Mouse (Mus musculus) testis, adult 2 months (tissue): ENCODE measurements around the gene Nxnl1. TPM values are rescaled to one million over a fixed set of nuclear protein-coding genes. Genes with fewer than 3 reads are reported as not detected.

Experiments
- H3K27ac ChIP-seq: fragments of 200-500 bp; 2 replicates; pipeline ENCODE4 v1.5.1; 2012; ENCODE audit warnings: low read depth, low read length; ENCODE audit not compliant: control insufficient read depth, insufficient read depth
- H3K27me3 ChIP-seq: fragments of 200-500 bp; 2 replicates; pipeline ENCODE4 v1.6.1; 2012; ENCODE audit warnings: mild to moderate bottlenecking, low read length, moderate library complexity; ENCODE audit not compliant: control insufficient read depth, insufficient read depth
- H3K36me3 ChIP-seq: fragments of 200-500 bp; 2 replicates; pipeline ENCODE4 v1.6.1; 2012; ENCODE audit warnings: mild to moderate bottlenecking, low read length; ENCODE audit not compliant: control insufficient read depth, insufficient read depth
- H3K4me1 ChIP-seq: fragments of 200-500 bp; 2 replicates; pipeline ENCODE4 v1.6.1; 2012; ENCODE audit warnings: low read length; ENCODE audit not compliant: control insufficient read depth, insufficient read depth
- H3K4me3 ChIP-seq: fragments of 200-500 bp; 2 replicates; pipeline ENCODE4 v1.5.1; 2012; ENCODE audit warnings: low read depth, mild to moderate bottlenecking, low read length, moderate library complexity, mixed read lengths; ENCODE audit not compliant: control insufficient read depth
- CTCF ChIP-seq: fragments of 200-500 bp; IDR thresholded peaks from 2 replicates; pipeline ENCODE4 v1.5.1; 2012; ENCODE audit warnings: low read depth, mild to moderate bottlenecking, inconsistent platforms, low read length, moderate library complexity; ENCODE audit not compliant: control insufficient read depth, insufficient read depth, insufficient replicate concordance
- POLR2A ChIP-seq: fragments of 200-500 bp; IDR thresholded peaks from 2 replicates; pipeline ENCODE4 v1.6.1; 2012; ENCODE audit warnings: low read depth, mild to moderate bottlenecking, inconsistent platforms, low read length, moderate library complexity; ENCODE audit not compliant: control insufficient read depth
- polyA plus RNA-seq: library from polyadenylated mRNA; depleted of rRNA; stranded (reverse); fragments of >200 nt; gene quantifications from 2 replicates; pipeline ENCODE4 v1.2.3, GENCODE M21; 2012; rRNA removed

The Nxnl1 gene
- 0.29 and 0.47 TPM in 2 replicates for polyA plus RNA-seq

GRCm38 (mm10) chr8:71566501-71566900 lies at the start of gene Nxnl1:
Gene Nxnl1, minus strand, starts transcription at chr8:71566601.
- H3K4me3 ChIP-seq, result no peak within 1 kb of the TSS
- H3K27ac ChIP-seq, result peak within 1 kb of the TSS; percentile 80
- H3K27me3 ChIP-seq, result no peaks in the 10 kb centered on the region
- H3K36me3 ChIP-seq, result no peaks in the 10 kb centered on the region
- TF ChIP-seq POLR2A, result no peak
- no peak for TF ChIP-seq CTCF
- peaks cover 35% of the 10 kb centered on the region for H3K4me1 ChIP-seq

GRCm38 (mm10) chr8:71613418-71613817 lies 47.0 kb upstream of the Nxnl1 start:
- Histone ChIP-seq H3K4me1 (peaks cover 12% of the 10 kb centered on the region), H3K36me3 (no peaks in the 10 kb centered on the region), H3K4me3 (no peak overlapping the region), H3K27ac (no peak overlapping the region), H3K27me3 (no peaks in the 10 kb centered on the region)
- TF ChIP-seq POLR2A (no peak), CTCF (no peak)

- no peak for TF ChIP-seq CTCF
- no peak for TF ChIP-seq POLR2A
These were observed 45.7 kb upstream of the Nxnl1 start for GRCm38 (mm10) chr8:71612141-71612540.

GRCm38 (mm10) chr8:71610822-71611651 lies 44.6 kb upstream of the Nxnl1 start, which contains the start of gene Colgalt1:
Gene Colgalt1, plus strand, starts transcription at chr8:71610998.
- no peaks in the 10 kb centered on the region for H3K27me3 ChIP-seq
- H3K4me1 ChIP-seq, result peaks cover 12% of the 10 kb centered on the region
- peak; percentile 60 for TF ChIP-seq POLR2A
- TF ChIP-seq CTCF, result no peak
- peak within 1 kb of the TSS; percentile 91 for H3K4me3 ChIP-seq
- H3K27ac ChIP-seq, result peak within 1 kb of the TSS; percentile 75
- H3K36me3 ChIP-seq, result no peaks in the 10 kb centered on the region

More at GRCm38 (mm10) chr8:71612141-71612540, 45.7 kb upstream of the Nxnl1 start:
- H3K4me3 ChIP-seq, result no peak overlapping the region
- no peak overlapping the region for H3K27ac ChIP-seq
- H3K27me3 ChIP-seq, result no peaks in the 10 kb centered on the region
- peaks cover 12% of the 10 kb centered on the region for H3K4me1 ChIP-seq
- no peaks in the 10 kb centered on the region for H3K36me3 ChIP-seq

- Histone ChIP-seq H3K4me3 (no peak overlapping the region), H3K27ac (no peak overlapping the region), H3K27me3 (no peaks in the 10 kb centered on the region), H3K36me3 (no peaks in the 10 kb centered on the region), H3K4me1 (peaks cover 7% of the 10 kb centered on the region)
- TF ChIP-seq POLR2A (no peak), CTCF (no peak)
These were observed 37.6 kb upstream of the Nxnl1 start for GRCm38 (mm10) chr8:71604021-71604420.

GRCm38 (mm10) chr8:71602666-71603334 lies 36.4 kb upstream of the Nxnl1 start:
- Histone ChIP-seq H3K4me3 (peak overlapping the region; percentile 65), H3K4me1 (peaks cover 7% of the 10 kb centered on the region), H3K27ac (no peak overlapping the region), H3K27me3 (no peaks in the 10 kb centered on the region), H3K36me3 (no peaks in the 10 kb centered on the region)
- TF ChIP-seq CTCF, result no peak
- TF ChIP-seq POLR2A, result no peak

- TF ChIP-seq CTCF, result no peak
- TF ChIP-seq POLR2A, result no peak
- Histone ChIP-seq H3K4me3 (peak overlapping the region; percentile 65), H3K4me1 (peaks cover 7% of the 10 kb centered on the region), H3K27ac (no peak overlapping the region), H3K27me3 (no peaks in the 10 kb centered on the region), H3K36me3 (no peaks in the 10 kb centered on the region)
These were observed 35.7 kb upstream of the Nxnl1 start for GRCm38 (mm10) chr8:71601939-71602665.

GRCm38 (mm10) chr8:71598841-71599240 lies 32.4 kb upstream of the Nxnl1 start:
- Histone ChIP-seq H3K27ac (no peak overlapping the region), H3K4me3 (no peak overlapping the region), H3K4me1 (peaks cover 10% of the 10 kb centered on the region), H3K36me3 (no peaks in the 10 kb centered on the region), H3K27me3 (no peaks in the 10 kb centered on the region)
- no peak for TF ChIP-seq CTCF
- TF ChIP-seq POLR2A, result no peak
